Mouse (Mus musculus) CH12.LX (cell line): Measurements from ENCODE around the gene Mrgpre. TPM values are rescaled to one million over a fixed set of nuclear protein-coding genes. Genes with fewer than 3 reads are reported as not detected.

ENCODE experiments used
- DNase-seq: peaks from one replicate; pipeline ENCODE4 v3.0.0-alpha.2; 2013; ENCODE audit errors: extremely low read depth
- H3K27ac ChIP-seq: 2 replicates; pipeline ENCODE4 v1.5.1; 2012; ENCODE audit warnings: low read depth, mild to moderate bottlenecking, control low read depth, moderate library complexity; ENCODE audit not compliant: insufficient read depth
- H3K27me3 ChIP-seq: replicated peaks from 2 replicates; pipeline ENCODE3; 2012; ENCODE audit warnings: inconsistent platforms
- H3K36me3 ChIP-seq, 2 experiments: replicated peaks in 1 of 2; 2 replicates each; pipeline versions ENCODE3 to v1.6.1; 2012; ENCODE audit warnings: inconsistent platforms in 1 of 2, low read length in 1 of 2, mild to moderate bottlenecking in 1 of 2, mixed read lengths in 1 of 2, moderate library complexity in 1 of 2; ENCODE audit not compliant: control insufficient read depth in 1 of 2, insufficient read depth in 1 of 2
- H3K4me1 ChIP-seq, 2 experiments: 2 replicates each; pipeline ENCODE4 v1.6.1; 2012; ENCODE audit warnings: inconsistent platforms in 1 of 2, moderate library complexity in 1 of 2; ENCODE audit not compliant: insufficient read depth in 2 of 2, control insufficient read depth in 1 of 2
- H3K4me2 ChIP-seq: 2 replicates; pipeline ENCODE4 v1.6.1; 2012; ENCODE audit warnings: low read depth, mild to moderate bottlenecking, control low read depth; ENCODE audit not compliant: poor library complexity, insufficient read depth, severe bottlenecking
- H3K4me3 ChIP-seq, 3 experiments: fragments of 150-350 bp in 1 of 3; sonication (generic) in 1 of 3; replicated peaks in 1 of 3; 2 replicates each; pipeline versions ENCODE3 to v1.5.1; 2011 to 2012; ENCODE audit warnings: low read depth in 2 of 3, low read length in 2 of 3, mild to moderate bottlenecking in 2 of 3, moderate library complexity in 2 of 3, control low read depth in 1 of 3, improper control_type of control experiment in 1 of 3, inconsistent platforms in 1 of 3, mixed read lengths in 1 of 3; ENCODE audit not compliant: poor library complexity in 1 of 3
- H3K79me2 ChIP-seq: replicated peaks from 2 replicates; pipeline ENCODE4 v1.6.1; 2012; ENCODE audit warnings: mild to moderate bottlenecking, moderate library complexity; ENCODE audit not compliant: control insufficient read depth, poor library complexity, insufficient read depth, severe bottlenecking; ENCODE audit errors: extremely low read depth
- H3K9ac ChIP-seq: 2 replicates; pipeline ENCODE4 v1.6.1; 2012; ENCODE audit warnings: low read depth, mild to moderate bottlenecking, control low read depth, moderate library complexity; ENCODE audit not compliant: insufficient read depth
- H3K9me3 ChIP-seq: replicated peaks from 2 replicates; pipeline ENCODE3; 2012; ENCODE audit warnings: low read length, inconsistent platforms, mixed read lengths
- CHD2 ChIP-seq: IDR thresholded peaks from 2 replicates; pipeline ENCODE4 v1.6.1; 2011; ENCODE audit warnings: low read length, improper control_type of control experiment
- E2F4 ChIP-seq: IDR thresholded peaks from 2 replicates; pipeline ENCODE4 v1.6.1; 2011; ENCODE audit warnings: low read depth, low read length, improper control_type of control experiment; ENCODE audit not compliant: insufficient replicate concordance
- ELF1 ChIP-seq: IDR thresholded peaks from 2 replicates; pipeline ENCODE4 v1.6.1; 2014; ENCODE audit warnings: low read depth, mild to moderate bottlenecking, inconsistent platforms, low read length, improper control_type of control experiment
- ETS1 ChIP-seq: conservative IDR thresholded peaks from 2 replicates; pipeline ENCODE4 v1.6.1; 2012; ENCODE audit warnings: low read depth, mild to moderate bottlenecking, inconsistent platforms, low read length, improper control_type of control experiment, moderate library complexity
- HCFC1 ChIP-seq: IDR thresholded peaks from 2 replicates; pipeline ENCODE4 v1.6.1; 2012; ENCODE audit warnings: low read depth, mild to moderate bottlenecking, inconsistent platforms, low read length, improper control_type of control experiment
- IRF4 ChIP-seq: IDR thresholded peaks from 2 replicates; pipeline ENCODE4 v1.6.1; 2014; ENCODE audit warnings: low read depth, mild to moderate bottlenecking, inconsistent platforms, low read length, improper control_type of control experiment
- JUND ChIP-seq: conservative IDR thresholded peaks from 2 replicates; pipeline ENCODE4 v1.6.1; 2011; ENCODE audit warnings: low read depth, low read length, improper control_type of control experiment
- KAT2A ChIP-seq: IDR thresholded peaks from 2 replicates; pipeline ENCODE4 v1.6.1; 2012; ENCODE audit warnings: low read length, improper control_type of control experiment, inconsistent platforms; ENCODE audit not compliant: insufficient replicate concordance
- MAFK ChIP-seq: IDR thresholded peaks from 2 replicates; pipeline ENCODE4 v1.6.1; 2011; ENCODE audit warnings: low read length, improper control_type of control experiment; ENCODE audit not compliant: insufficient replicate concordance
- MAZ ChIP-seq: IDR thresholded peaks from 2 replicates; pipeline ENCODE4 v1.6.1; 2012; ENCODE audit warnings: low read depth, mild to moderate bottlenecking, inconsistent platforms, low read length, improper control_type of control experiment, moderate library complexity
- MEF2A ChIP-seq: IDR thresholded peaks from 2 replicates; pipeline ENCODE4 v1.6.1; 2014; ENCODE audit warnings: low read depth, mild to moderate bottlenecking, inconsistent platforms, low read length, improper control_type of control experiment, borderline replicate concordance
- PAX5 ChIP-seq: IDR thresholded peaks from 2 replicates; pipeline ENCODE4 v1.6.1; 2012; ENCODE audit warnings: low read length, inconsistent platforms, mixed read lengths
- RCOR1 ChIP-seq: conservative IDR thresholded peaks from 2 replicates; pipeline ENCODE4 v1.6.1; 2012; ENCODE audit warnings: low read depth, mild to moderate bottlenecking, inconsistent platforms, low read length, improper control_type of control experiment
- SIN3A ChIP-seq: IDR thresholded peaks from 2 replicates; pipeline ENCODE4 v1.6.1; 2012; ENCODE audit warnings: low read length, improper control_type of control experiment, inconsistent platforms
- TCF12 ChIP-seq: IDR thresholded peaks from 2 replicates; pipeline ENCODE4 v1.6.1; 2014; ENCODE audit warnings: low read depth, mild to moderate bottlenecking, inconsistent platforms, low read length, improper control_type of control experiment
- UBTF ChIP-seq: IDR thresholded peaks from 2 replicates; pipeline ENCODE4 v1.6.1; 2012; ENCODE audit warnings: low read depth, mild to moderate bottlenecking, inconsistent platforms, low read length, improper control_type of control experiment, moderate library complexity
- ZKSCAN1 ChIP-seq: IDR thresholded peaks from 2 replicates; pipeline ENCODE4 v1.6.1; 2012; ENCODE audit warnings: low read depth, inconsistent platforms, low read length, improper control_type of control experiment, borderline replicate concordance
- dilution Hi-C: fragments of 300-500 bp; cut with MboI; formaldehyde crosslinking; loops from 2 replicates; pipeline ENCODE4 v1.14.3; 2020; ENCODE audit warnings: low sequenced_read_pairs; ENCODE audit not compliant: extremely low pct_unique_long_range_greater_than_20kb, extremely low pct_ligation_motif_present
- in situ Hi-C: fragments of 300-500 bp; cut with MboI; formaldehyde crosslinking; loops from 3 replicates; pipeline ENCODE4 v1.14.3; 2019; ENCODE audit warnings: low sequenced_read_pairs, low pct_ligation_motif_present, low pct_unique_long_range_greater_than_20kb, mixed read lengths
- polyA plus RNA-seq: library from polyadenylated mRNA; unstranded; fragments of >175 nt; gene quantifications from 2 replicates; pipeline ENCODE4 v1.2.1, GENCODE M21; 2012; ENCODE audit warnings: low read depth; ENCODE audit not compliant: insufficient read length
- total RNA-seq, 2 experiments: library from RNA; depleted of rRNA; stranded (reverse); fragments of 300-350 nt in 1 of 2; fragments of >200 nt in 1 of 2; gene quantifications; 2 replicates each; pipeline ENCODE4 v1.2.3; 2012 to 2014

The Mrgpre gene
- total and polyA plus RNA-seq, 3 experiments: 0.68 to 3.5 (median 1.3) TPM

DNA sequence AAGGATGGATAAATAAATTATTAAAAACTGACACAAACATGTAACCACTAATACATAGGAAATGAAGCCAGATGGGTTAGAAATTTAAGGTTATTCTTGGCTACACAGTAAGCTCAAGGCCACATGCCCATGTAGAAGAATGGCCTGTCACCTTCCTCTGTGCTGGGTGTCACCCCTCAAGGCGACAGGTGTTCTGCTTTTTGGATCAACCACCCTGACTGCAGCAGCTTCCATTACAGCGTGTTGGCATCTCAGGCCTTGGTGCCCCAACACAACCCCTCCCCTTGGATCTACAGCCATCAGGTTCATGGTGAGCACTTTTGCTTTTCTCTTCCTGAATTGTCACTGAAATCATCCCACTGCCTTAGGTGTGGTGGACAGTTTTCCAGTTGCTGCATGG lies 48.3 kb upstream of the Mrgpre start:
- in situ Hi-C loops: loop anchor here (10.0 kb wide), 1 partner anchor 72 kb away; no protein-coding TSS in a partner anchor
- Histone ChIP-seq H3K79me2 (0 out of 2 replicates have a peak, but pooled peaks cover 3% of the 10 kb centered on the region), H3K4me1 (peaks cover 11 to 48% of the 10 kb centered on the region in 2 experiments), H3K9me3 (no peaks in the 10 kb centered on the region), H3K4me2 (no peak overlapping the region), H3K27me3 (no peaks in the 10 kb centered on the region), H3K27ac (no peak overlapping the region), H3K9ac (no peak overlapping the region), H3K4me3 (no peak overlapping the region), H3K36me3 (peaks cover 11 to 60% of the 10 kb centered on the region in 2 experiments)
- dilution Hi-C loops: no loop called here
- no peak for DNase-seq
- TF ChIP-seq MAZ (no peak), MAFK (no peak), TCF12 (no peak), ETS1 (no peak), JUND (no peak), SIN3A (no peak), KAT2A (no peak), UBTF (no peak), MEF2A (no peak), ELF1 (no peak), HCFC1 (no peak), RCOR1 (no peak), E2F4 (no peak), PAX5 (no peak), CHD2 (no peak), IRF4 (no peak)

DNA sequence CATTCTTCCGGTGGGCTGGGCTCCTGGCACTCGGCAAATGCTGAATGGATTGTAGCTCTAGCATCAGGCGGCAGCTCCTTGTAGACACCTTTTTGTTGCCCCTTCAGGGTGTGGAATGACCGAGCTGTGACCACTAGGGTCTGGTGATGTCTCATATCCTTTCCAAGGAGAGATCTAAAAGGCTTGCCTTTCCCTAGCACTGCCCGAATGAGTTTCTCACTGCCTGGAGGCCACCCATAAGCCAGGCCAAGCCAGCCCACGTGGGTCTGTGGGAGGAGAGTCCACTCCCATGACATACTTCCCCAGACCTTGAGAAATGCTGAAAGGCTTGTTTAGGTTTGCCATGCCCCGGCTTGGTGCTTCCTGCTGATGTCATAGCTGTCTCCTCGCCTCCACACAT lies 47.9 kb upstream of the Mrgpre start:
- in situ Hi-C loops (loop anchor here (10.0 kb wide), 1 partner anchor 73 kb away; no protein-coding TSS in a partner anchor), dilution Hi-C loops (no loop called here)
- Histone ChIP-seq H3K4me3 (no peak overlapping the region), H3K79me2 (0 out of 2 replicates have a peak, but pooled peaks cover 3% of the 10 kb centered on the region), H3K4me2 (no peak overlapping the region), H3K9ac (no peak overlapping the region), H3K9me3 (no peaks in the 10 kb centered on the region), H3K4me1 (peaks cover 11 to 44% of the 10 kb centered on the region in 2 experiments), H3K36me3 (peaks cover 9 to 56% of the 10 kb centered on the region in 2 experiments), H3K27me3 (no peaks in the 10 kb centered on the region), H3K27ac (no peak overlapping the region)
- no peak for TF ChIP-seq ETS1
- no peak for TF ChIP-seq ZKSCAN1
- TF ChIP-seq SIN3A: no peak
- DNase-seq: no peak
